Mouse (Mus musculus): ENCODE results near the gene Ldb1. TPM values are rescaled to one million over a fixed set of nuclear protein-coding genes. Genes with fewer than 3 reads are reported as not detected.

The Ldb1 gene
- 121 and 140 TPM in 2 replicates for polyA plus RNA-seq (2015; fragmentation: Nextera tagmentation; extraction: Ambion mirVana)

DNA sequence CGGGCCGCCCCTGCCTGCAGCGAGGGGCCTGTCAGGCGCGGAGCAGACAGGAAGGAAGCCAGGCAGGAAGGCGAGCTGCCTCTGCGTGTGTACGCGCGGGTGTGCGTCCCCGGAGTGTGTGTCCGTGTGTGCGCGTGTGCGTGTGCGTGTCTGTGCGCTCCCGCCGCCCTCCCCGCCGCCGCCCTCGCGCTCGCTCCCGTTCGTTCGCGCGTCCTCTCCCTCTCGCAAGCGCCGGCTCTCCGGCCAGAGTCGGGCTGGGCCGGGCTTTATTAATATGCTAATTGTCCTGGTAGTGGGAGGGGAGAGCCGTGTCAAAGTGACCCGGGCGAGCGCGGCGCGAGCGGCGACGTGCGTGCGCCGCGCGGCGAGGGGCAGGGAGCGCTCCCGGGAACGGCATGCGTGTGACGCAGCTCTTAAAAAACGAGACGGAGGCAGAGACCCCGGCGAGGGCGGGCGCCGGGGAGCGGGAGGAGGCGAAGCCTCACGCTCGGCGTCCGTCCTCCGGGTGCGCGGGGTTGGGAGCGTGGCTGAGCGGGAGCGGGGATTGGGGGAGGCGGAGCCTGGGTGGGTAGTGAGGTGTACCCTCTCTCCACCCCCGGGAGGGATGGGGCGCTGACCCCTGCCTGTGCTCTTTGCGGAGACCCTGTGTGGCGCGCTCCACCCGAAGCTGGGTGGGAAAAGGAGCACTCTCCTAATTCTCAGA lies at the start of gene Ldb1:
TSS of gene Ldb1 (minus strand) at position 222 of the 703 bp plus-strand sequence.
- peaks cover 57% of the 10 kb centered on the region for H3K4me1 ChIP-seq (replicated peaks)
- ATAC-seq: peak; percentile 72
- peak within 1 kb of the TSS; percentile 97 for H3K4me3 ChIP-seq (replicated peaks)
- no peaks in the 10 kb centered on the region for H3K9me3 ChIP-seq
- H3K27me3 ChIP-seq: no peaks in the 10 kb centered on the region
- peak within 1 kb of the TSS; percentile 99 for H3K9ac ChIP-seq (replicated peaks)
- peak within 1 kb of the TSS; percentile 100 for H3K4me2 ChIP-seq (replicated peaks)
- H3K27ac ChIP-seq: peak within 1 kb of the TSS; percentile 98
- H3K36me3 ChIP-seq: no peaks in the 10 kb centered on the region
- under 1% methylated on average over 79 of the region's 84 CpGs for WGBS

DNA sequence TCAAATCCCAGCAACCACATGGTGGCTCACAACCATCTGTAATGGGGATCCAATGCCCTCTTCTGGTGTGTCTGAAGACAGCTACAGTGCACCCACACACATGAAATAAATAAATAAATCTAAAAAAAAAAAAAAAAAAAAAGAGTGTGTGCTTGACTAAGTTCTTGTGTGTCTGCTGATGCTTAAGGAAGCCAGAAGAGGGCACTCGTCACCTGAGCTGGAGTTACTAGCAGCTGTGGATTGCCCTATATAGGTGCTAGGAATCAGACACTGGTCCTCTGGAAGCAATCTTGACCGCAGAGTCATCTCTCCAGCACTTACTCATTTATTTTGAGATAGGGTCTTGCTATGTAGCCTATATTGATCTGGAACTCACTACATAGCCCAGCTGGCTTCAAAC lies 49.1 kb upstream of the Ldb1 start:
- no peaks in the 10 kb centered on the region for H3K4me1 ChIP-seq (replicated peaks)
- H3K9ac ChIP-seq (replicated peaks): no peak overlapping the region
- WGBS: 89% methylated on average over 2 of the region's 2 CpGs

DNA sequence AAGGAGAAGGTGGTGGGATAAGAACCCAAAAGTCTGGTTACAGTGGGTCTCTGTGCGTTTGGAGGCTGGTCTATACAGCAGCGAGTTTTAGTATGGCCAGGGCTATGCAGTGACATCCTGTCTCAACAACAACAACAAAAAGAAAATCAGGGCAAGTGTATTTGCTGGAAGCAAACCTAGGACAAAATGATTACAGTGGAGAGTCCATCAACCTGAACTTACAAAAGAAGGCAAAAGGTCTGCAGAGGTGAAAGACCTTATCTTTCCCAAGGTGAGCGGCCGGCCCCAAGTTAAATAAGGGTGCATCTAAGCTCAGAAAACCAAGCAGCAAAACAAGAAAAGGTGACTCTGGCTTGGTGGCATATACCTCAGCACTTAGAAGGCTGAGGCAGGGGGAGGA lies 46.6 kb upstream of the Ldb1 start:
- Histone ChIP-seq H3K9ac (replicated peaks) (no peak overlapping the region), H3K4me1 (replicated peaks) (no peaks in the 10 kb centered on the region), H3K27ac (no peak overlapping the region), H3K27me3 (no peaks in the 10 kb centered on the region), H3K4me3 (replicated peaks) (no peak overlapping the region), H3K36me3 (no peaks in the 10 kb centered on the region), H3K4me2 (replicated peaks) (no peak overlapping the region), H3K9me3 (no peaks in the 10 kb centered on the region)
- ATAC-seq: no peak
- WGBS: 92% methylated on average over 4 of the region's 4 CpGs

More for the DNA sequence above, 49.1 kb upstream of the Ldb1 start:
- no peak overlapping the region for H3K4me3 ChIP-seq (replicated peaks)
- H3K4me2 ChIP-seq (replicated peaks): no peak overlapping the region
- no peaks in the 10 kb centered on the region for H3K27me3 ChIP-seq
- H3K9me3 ChIP-seq: no peaks in the 10 kb centered on the region
- ATAC-seq: no peak
- no peak overlapping the region for H3K27ac ChIP-seq
- no peaks in the 10 kb centered on the region for H3K36me3 ChIP-seq

DNA sequence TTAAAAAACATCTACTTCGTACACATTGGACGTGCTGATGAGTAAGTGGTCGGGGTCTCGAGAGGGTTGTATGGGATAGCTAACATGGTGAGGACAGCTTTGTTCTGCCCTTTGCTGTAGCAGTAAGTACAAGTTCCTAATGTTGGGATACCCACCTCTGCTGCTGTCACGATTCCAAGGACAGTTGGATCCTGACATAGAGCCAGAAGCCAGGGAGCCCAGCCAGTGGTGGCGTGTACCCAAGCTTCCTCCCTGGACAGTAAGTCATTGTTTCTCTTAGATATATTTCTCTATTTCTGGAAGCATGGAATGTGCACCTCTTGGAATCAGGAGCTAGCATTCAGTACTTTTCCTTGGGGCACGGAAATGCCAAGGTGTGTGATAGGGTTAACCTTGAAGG lies 42.9 kb upstream of the Ldb1 start:
- no peak for ATAC-seq

DNA sequence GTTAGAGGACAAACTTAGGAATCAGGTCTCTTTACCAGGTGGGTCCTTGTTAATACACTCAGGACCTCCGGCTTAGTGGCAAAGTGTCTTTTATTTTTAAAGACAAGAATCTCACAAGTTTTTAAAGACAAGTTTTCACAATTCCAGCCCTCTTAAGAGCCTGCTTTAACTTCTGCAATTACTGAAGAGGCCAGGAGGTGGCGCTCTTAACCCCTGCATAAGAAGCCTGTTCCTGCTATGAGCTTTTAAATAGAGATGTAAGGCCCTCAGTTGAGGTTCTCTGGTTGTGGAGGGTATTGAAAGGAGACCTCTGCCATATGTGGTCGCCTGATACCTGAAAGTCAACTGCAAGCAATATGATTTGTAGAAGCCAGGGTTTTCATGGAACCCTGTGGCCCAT lies 41.3 kb upstream of the Ldb1 start:
- no peak overlapping the region for H3K9ac ChIP-seq (replicated peaks)
- peaks cover 43% of the 10 kb centered on the region for H3K36me3 ChIP-seq
- H3K4me2 ChIP-seq (replicated peaks): no peak overlapping the region
- no peaks in the 10 kb centered on the region for H3K27me3 ChIP-seq
- no peak overlapping the region for H3K27ac ChIP-seq
- ATAC-seq: no peak
- WGBS: 55% methylated on average over 3 of the region's 3 CpGs
- H3K9me3 ChIP-seq: no peaks in the 10 kb centered on the region
- H3K4me1 ChIP-seq (replicated peaks): no peaks in the 10 kb centered on the region
- H3K4me3 ChIP-seq (replicated peaks): no peak overlapping the region

More for the DNA sequence above, 42.9 kb upstream of the Ldb1 start:
- Histone ChIP-seq H3K4me2 (replicated peaks) (no peak overlapping the region), H3K4me3 (replicated peaks) (no peak overlapping the region), H3K4me1 (replicated peaks) (no peaks in the 10 kb centered on the region), H3K27ac (no peak overlapping the region), H3K27me3 (no peaks in the 10 kb centered on the region), H3K9me3 (no peaks in the 10 kb centered on the region), H3K9ac (replicated peaks) (no peak overlapping the region), H3K36me3 (peaks cover 28% of the 10 kb centered on the region)
- 87% methylated on average over 7 of the region's 7 CpGs for WGBS

DNA sequence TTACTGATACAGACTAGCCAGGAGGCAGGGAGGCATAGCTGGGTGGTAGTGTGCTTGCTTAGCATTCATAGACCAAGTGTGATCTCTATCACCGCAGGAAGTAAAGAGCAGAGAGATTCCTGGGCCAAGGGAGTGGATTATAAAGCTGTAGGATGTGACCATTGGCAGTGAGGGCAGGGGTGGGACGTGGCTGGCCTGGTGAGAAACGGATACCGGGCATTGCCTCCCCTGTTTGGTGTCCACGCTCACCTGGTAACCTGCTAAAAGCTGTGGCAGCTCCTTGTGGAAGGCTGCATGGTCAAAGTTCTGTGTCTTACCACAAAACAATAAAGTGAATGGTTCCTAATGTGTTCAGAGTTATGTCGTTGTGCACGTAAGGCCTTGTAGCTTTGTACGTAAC lies 40.2 kb upstream of the Ldb1 start:
- Histone ChIP-seq H3K36me3 (peaks cover 55% of the 10 kb centered on the region), H3K4me3 (replicated peaks) (no peak overlapping the region), H3K27me3 (no peaks in the 10 kb centered on the region), H3K4me2 (replicated peaks) (no peak overlapping the region), H3K4me1 (replicated peaks) (no peaks in the 10 kb centered on the region), H3K9ac (replicated peaks) (no peak overlapping the region), H3K27ac (no peak overlapping the region), H3K9me3 (no peaks in the 10 kb centered on the region)
- WGBS: 96% methylated on average over 8 of the region's 8 CpGs
- ATAC-seq: no peak

DNA sequence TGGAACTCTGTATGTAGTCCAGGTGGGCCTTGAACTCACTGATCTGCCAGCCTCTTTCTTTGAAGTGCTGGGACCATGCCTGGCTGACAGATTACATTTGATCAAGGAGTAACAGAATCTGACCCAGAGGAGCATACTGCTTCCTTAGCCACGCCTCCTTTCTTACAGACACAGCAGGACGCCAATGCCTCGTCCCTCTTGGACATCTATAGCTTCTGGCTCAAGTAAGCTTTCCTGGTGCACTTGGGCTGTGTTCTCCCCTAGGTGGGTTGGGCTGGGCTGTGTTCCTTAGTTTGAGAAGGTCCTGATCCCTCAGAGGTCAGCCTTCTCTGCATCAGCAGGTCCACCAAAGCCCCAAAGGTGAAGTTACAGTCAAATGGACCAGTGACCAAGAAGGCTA lies 33.5 kb upstream of the Ldb1 start:
- H3K36me3 ChIP-seq: peaks cover 59% of the 10 kb centered on the region
- H3K4me3 ChIP-seq (replicated peaks): no peak overlapping the region
- WGBS: 60% methylated on average over 3 of the region's 3 CpGs

DNA sequence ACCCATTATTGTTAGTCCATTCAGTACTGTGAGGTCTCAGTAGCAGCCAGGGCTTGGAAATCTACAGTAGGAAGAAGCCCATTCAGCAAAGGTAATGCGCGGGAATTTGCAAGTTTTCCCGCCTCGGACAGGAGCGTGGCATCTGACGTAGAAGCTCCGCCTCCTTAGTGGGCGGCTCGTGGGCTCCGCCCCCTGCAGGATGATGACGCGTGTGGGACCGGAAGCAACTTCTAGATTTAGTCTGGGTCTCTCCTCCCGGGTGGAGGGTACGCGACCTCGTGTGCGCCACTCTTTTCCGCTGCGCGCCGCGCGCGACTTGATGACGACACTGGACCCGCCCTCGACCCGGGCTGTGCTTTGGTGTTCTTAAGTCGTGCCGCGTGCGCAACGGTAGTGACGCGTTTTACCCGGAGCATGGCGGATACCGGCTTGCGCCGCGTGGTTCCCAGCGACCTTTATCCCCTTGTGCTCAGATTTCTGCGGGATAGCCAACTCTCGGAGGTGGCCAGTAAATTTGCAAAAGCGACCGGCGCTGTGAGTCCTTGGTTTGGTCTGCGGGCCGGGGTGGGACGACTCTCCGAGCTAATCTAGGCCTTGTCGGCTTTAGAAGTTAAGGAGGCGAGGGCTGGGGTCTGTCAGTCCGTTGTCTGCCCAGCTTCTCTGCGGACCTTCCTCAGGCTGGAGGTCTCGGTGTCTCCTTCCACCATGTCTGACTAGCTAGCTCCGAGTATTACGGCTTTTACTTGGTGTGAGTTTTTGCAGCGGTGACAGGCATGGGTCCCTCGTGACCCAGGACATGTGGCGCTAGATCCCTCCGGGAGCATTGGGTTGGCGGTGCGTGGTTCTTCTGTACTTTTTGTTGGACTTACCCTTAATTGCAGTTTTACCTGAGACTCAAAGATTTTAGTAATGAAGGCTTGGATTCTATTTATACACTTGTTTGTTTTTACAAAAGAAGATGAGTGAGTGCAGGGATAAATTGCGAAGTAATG lies 30.9 kb upstream of the Ldb1 start, which contains the start of gene Nolc1:
TSS of gene Nolc1 (plus strand) at position 248 of the 992 bp plus-strand sequence.
- Histone ChIP-seq H3K27me3 (no peaks in the 10 kb centered on the region), H3K4me2 (replicated peaks) (peak within 1 kb of the TSS; percentile 75), H3K9ac (replicated peaks) (peak within 1 kb of the TSS; percentile 80), H3K4me3 (replicated peaks) (peak within 1 kb of the TSS; percentile 70), H3K27ac (peak within 1 kb of the TSS; percentile 63), H3K36me3 (peaks cover 58% of the 10 kb centered on the region), H3K9me3 (no peaks in the 10 kb centered on the region), H3K4me1 (replicated peaks) (peaks cover 26% of the 10 kb centered on the region)
- WGBS: under 1% methylated on average over 66 of the region's 66 CpGs
- peak; percentile 96 for ATAC-seq

More for the DNA sequence above, 33.5 kb upstream of the Ldb1 start:
- H3K9me3 ChIP-seq: no peaks in the 10 kb centered on the region
- H3K4me2 ChIP-seq (replicated peaks): no peak overlapping the region
- H3K9ac ChIP-seq (replicated peaks): no peak overlapping the region
- ATAC-seq: no peak
- H3K27me3 ChIP-seq: no peaks in the 10 kb centered on the region
- H3K4me1 ChIP-seq (replicated peaks): peaks cover 26% of the 10 kb centered on the region
- no peak overlapping the region for H3K27ac ChIP-seq

DNA sequence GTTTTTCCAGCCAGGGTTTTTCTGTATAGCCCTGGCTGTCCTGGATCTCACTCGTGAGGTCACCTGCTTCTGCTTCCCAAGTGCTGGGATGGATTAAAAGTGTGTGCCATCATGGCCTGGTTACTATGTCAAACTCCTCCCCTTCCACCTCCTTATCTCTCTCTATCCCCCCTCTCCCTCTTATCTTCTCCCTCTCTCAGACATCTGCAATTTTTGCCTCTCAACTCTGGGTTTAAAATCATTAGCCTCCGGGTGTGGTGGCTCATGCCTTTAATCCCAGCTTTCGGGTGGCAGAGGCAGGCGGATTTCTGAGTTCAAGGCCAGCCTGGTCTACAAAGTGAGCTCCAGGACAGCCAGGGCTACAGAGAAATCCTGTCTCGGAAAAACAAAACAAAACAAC lies 29.3 kb upstream of the Ldb1 start:
- H3K9me3 ChIP-seq: no peaks in the 10 kb centered on the region
- H3K36me3 ChIP-seq: peaks cover 55% of the 10 kb centered on the region
- H3K4me3 ChIP-seq (replicated peaks): no peak overlapping the region
- H3K27ac ChIP-seq: no peak overlapping the region
- 97% methylated on average over 5 of the region's 5 CpGs for WGBS
- no peaks in the 10 kb centered on the region for H3K27me3 ChIP-seq
- no peak overlapping the region for H3K9ac ChIP-seq (replicated peaks)
- peaks cover 26% of the 10 kb centered on the region for H3K4me1 ChIP-seq (replicated peaks)
- no peak for ATAC-seq
- no peak overlapping the region for H3K4me2 ChIP-seq (replicated peaks)

DNA sequence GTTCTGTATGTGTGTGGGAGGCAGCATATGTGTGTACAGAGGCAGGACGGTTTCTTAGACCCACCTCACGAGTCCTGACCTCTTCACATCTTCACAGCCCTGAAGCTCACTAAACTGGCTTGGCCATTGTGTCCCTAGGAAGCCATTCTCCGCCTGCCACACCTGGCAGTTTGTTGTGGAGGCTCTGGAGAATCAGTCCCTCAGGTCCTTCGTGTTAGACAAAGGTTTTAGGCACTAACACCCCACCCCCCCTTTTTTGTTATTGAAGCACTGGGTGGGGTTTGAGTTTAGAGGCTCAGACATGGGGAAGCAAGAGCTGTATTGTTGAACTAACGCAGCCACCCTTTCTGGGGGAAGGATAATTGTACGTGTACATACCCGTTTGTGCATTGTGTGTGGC lies 28.3 kb upstream of the Ldb1 start:
- H3K36me3 ChIP-seq: peaks cover 53% of the 10 kb centered on the region
- WGBS: 85% methylated on average over 7 of the region's 7 CpGs
- H3K4me1 ChIP-seq (replicated peaks): peaks cover 23% of the 10 kb centered on the region

DNA sequence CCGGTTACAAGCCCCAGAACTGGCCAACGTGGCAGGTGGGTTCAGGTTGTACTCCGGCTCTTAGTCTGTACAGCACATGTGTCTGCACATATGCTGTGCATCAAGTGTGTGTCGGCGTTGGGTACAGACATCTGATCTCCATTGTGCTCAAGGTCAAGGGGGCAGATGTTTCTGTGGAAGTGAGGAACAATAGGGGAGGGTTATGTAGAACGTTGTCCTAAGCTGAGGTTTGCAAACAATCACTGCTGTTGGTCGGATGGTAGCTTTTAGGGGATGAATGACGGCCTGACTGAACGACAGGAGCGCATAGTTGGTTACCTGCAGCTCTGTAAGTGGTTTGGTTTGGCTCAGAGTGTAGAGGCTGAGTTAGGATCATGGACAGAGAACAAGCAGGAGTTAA lies 23.0 kb upstream of the Ldb1 start:
- Histone ChIP-seq H3K27ac (no peak overlapping the region), H3K9ac (replicated peaks) (no peak overlapping the region), H3K36me3 (peaks cover 93% of the 10 kb centered on the region), H3K9me3 (no peaks in the 10 kb centered on the region), H3K4me3 (replicated peaks) (no peak overlapping the region), H3K27me3 (no peaks in the 10 kb centered on the region), H3K4me2 (replicated peaks) (no peak overlapping the region), H3K4me1 (replicated peaks) (no peaks in the 10 kb centered on the region)
- ATAC-seq: no peak
- WGBS: 79% methylated on average over 10 of the region's 10 CpGs

More for the DNA sequence above, 28.3 kb upstream of the Ldb1 start:
- no peaks in the 10 kb centered on the region for H3K27me3 ChIP-seq
- no peak overlapping the region for H3K4me3 ChIP-seq (replicated peaks)
- no peak overlapping the region for H3K27ac ChIP-seq
- no peak for ATAC-seq
- H3K9me3 ChIP-seq: no peaks in the 10 kb centered on the region
- no peak overlapping the region for H3K4me2 ChIP-seq (replicated peaks)
- H3K9ac ChIP-seq (replicated peaks): no peak overlapping the region

DNA sequence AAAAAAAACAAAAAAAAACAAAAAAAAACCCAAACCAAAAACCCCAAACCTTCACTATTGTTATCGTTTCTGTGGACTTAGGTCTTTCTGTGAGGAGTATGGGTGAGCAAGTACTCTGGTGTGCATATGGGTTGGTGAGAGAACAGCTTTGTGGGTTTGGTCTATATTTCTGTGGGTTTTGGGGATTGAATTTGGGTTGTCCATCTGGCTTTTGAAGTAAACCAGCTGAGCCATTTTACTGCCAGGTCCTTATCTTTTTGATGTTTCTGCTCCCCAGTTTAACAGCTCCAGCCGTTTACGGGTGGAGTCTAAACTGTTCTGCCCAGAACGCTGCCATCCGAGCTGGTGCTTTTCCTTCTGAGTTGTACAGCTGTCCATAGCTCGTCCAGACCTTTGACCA lies 15.8 kb upstream of the Ldb1 start:
- H3K9ac ChIP-seq (replicated peaks): no peak overlapping the region
- H3K36me3 ChIP-seq: peaks cover 49% of the 10 kb centered on the region
- H3K4me1 ChIP-seq (replicated peaks): peaks cover 14% of the 10 kb centered on the region
- 92% methylated on average over 6 of the region's 6 CpGs for WGBS
- no peak overlapping the region for H3K4me2 ChIP-seq (replicated peaks)
- no peak overlapping the region for H3K27ac ChIP-seq
- H3K4me3 ChIP-seq (replicated peaks): no peak overlapping the region
- no peak for ATAC-seq
- H3K27me3 ChIP-seq: no peaks in the 10 kb centered on the region
- no peaks in the 10 kb centered on the region for H3K9me3 ChIP-seq

Data from midbrain, embryonic 13.5 days (tissue).